Mouse (Mus musculus) inflammation-experienced regulatory T-cells, adult 16 weeks (primary cell): ENCODE data around the gene Spata48. TPM values are rescaled to one million over a fixed set of nuclear protein-coding genes. Genes with fewer than 3 reads are reported as not detected.

Experiments used
- polyA plus RNA-seq: library from polyadenylated mRNA; unstranded; fragments of 100-300 nt; shearing (Covaris generic); gene quantifications from one replicate; pipeline ENCODE4 v1.2.1, GENCODE M21; 2017

The Spata48 gene
- not detected for polyA plus RNA-seq

DNA sequence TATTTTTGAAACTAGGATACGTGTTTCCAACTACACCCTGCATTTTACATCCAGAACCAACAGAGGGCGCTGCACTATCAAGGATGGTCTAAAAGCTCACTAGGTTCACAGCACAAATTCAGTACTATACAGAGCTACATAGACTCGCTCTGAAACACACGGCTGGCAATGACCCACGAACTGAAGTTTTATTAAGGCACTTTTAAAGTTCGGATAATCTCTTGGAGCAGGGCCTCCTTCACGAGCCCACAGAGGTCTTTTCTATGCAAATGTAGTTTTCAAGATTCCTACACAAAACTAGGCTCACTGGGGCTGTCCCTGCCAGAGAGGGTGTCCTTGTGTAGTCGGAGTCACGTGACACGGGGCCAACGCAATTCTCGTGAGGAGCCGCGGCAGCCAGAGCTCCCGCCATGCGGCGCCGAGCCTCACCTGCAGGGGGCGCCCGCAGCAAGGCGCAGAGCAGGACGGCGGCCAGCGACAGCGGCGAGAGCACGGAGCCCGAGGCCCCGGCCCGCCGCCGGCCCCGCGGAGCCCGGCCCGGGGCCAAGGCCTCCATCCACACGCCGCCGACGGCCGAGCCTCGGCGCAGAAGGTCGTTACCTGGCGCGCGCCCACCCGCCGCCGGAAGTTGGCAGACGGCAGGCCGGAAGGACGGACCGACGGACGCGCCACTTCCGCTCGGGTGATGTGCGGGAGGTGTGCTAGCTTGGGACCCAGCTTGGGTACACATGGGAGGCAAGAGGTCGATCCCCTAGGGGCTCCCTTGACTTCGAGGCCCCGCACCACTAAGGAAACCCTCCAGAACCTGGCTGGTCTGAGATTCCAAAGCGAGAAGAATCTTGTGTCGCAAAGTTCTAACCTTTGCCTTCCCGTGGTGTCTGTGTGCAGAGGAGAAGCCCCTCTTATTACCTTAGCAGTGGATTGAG, at the start of gene Spata48, which contains the start of gene Zpbp:
Spata48 (plus strand) TSS at position 460 of the 926 bp plus-strand sequence.
Zpbp (minus strand) TSS at position 774 of the 926 bp plus-strand sequence.

Other genes with a start within 250 kb of the Spata48 start
- gene Zpbp, start 314 bp downstream of the Spata48 start, polyA plus RNA-seq: 0.63 TPM
- gene 4930512M02Rik, start 165.7 kb downstream of the Spata48 start, polyA plus RNA-seq: not detected
- 59.3 TPM for gene Ikzf1, start 222.9 kb downstream of the Spata48 start, polyA plus RNA-seq